Mouse (Mus musculus) hindbrain, embryonic 13.5 days (tissue): ENCODE data around the gene Rsg1. TPM values are rescaled to one million over a fixed set of nuclear protein-coding genes. Genes with fewer than 3 reads are reported as not detected.

Experiments
- ATAC-seq: fragments of 200-750 bp; cut with Nextera tagmentation; 2 replicates; pipeline ENCODE4 v1.8.0; 2017; ENCODE audit warnings: moderate TSS enrichment; ENCODE audit not compliant: low FRiP score
- H3K27ac ChIP-seq: fragments of 300-500 bp; sonication (generic); 2 replicates; pipeline ENCODE4 v1.5.1; 2015; ENCODE audit warnings: inconsistent platforms, mild to moderate bottlenecking, moderate library complexity
- H3K27me3 ChIP-seq: fragments of 300-500 bp; sonication (generic); 2 replicates; pipeline ENCODE4 v1.6.1; 2015; ENCODE audit warnings: mild to moderate bottlenecking, inconsistent platforms
- H3K36me3 ChIP-seq: fragments of 300-500 bp; sonication (generic); 2 replicates; pipeline ENCODE4 v1.6.1; 2015; ENCODE audit warnings: mild to moderate bottlenecking, inconsistent platforms
- H3K4me1 ChIP-seq: fragments of 300-500 bp; sonication (generic); replicated peaks from 2 replicates; pipeline ENCODE4 v1.6.1; 2015; ENCODE audit warnings: inconsistent platforms
- H3K4me2 ChIP-seq: fragments of 300-500 bp; sonication (generic); 2 replicates; pipeline ENCODE4 v1.6.1; 2015; ENCODE audit warnings: inconsistent platforms, mild to moderate bottlenecking, moderate library complexity
- H3K4me3 ChIP-seq: fragments of 300-500 bp; sonication (generic); 2 replicates; pipeline ENCODE4 v1.5.1; 2015; ENCODE audit warnings: mild to moderate bottlenecking, inconsistent platforms
- H3K9ac ChIP-seq: fragments of 300-500 bp; sonication (generic); 2 replicates; pipeline ENCODE4 v1.6.1; 2015; ENCODE audit warnings: mild to moderate bottlenecking, inconsistent platforms
- H3K9me3 ChIP-seq: fragments of 300-500 bp; sonication (generic); 2 replicates; pipeline ENCODE4 v1.6.1; 2016; ENCODE audit warnings: inconsistent platforms
- WGBS: fragments of 180-500 bp; shearing (Covaris S2); methylation state at CpG from one replicate; pipeline ENCODE4 v1.1.7; 2015; 5-methylcytosine and 5-hydroxymethylcytosine counted together
- polyA plus RNA-seq: library from polyadenylated mRNA; unstranded; fragments of >200 nt; fragmentation: Nextera tagmentation; extraction: Ambion mirVana; gene quantifications from 2 replicates; pipeline ENCODE4 v1.2.1, GENCODE M21; 2015

Rsg1 gene
- polyA plus RNA-seq = 8.1 and 8.5 TPM in 2 replicates

DNA sequence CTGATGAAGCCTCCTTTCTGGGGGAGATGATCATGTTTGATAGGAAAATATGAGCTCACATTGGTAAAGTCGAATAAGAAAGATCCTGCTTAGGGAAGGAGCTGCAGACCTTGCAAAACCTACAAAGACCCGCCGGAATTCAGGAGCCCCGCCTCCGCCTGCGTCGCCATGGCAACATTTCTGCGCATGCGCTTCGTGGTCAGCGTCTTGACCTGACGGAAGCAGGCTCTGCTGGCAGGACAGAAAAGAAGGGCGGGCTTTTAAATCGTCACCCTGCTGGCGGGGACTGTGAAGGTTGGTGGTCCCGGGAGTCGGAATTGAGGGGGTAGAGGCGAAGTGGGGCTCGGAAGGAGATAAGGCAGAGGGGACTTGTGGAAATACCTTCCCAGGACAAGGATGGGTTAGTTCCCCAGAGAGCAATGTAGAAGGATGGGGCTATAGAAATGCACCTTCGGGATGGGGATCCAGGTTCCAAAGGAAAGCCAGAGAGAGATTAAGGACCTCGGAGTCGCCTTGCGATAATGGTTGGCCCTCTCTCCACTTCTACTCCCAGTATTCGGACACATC is at the start of gene Rsg1:
Gene Rsg1, plus strand, starts transcription at position 187 of the 567 bp plus-strand sequence.
- peak within 1 kb of the TSS; percentile 79 for H3K27ac ChIP-seq
- no peaks in the 10 kb centered on the region for H3K36me3 ChIP-seq
- H3K9ac ChIP-seq = peak within 1 kb of the TSS; percentile 77
- H3K9me3 ChIP-seq = no peaks in the 10 kb centered on the region
- H3K4me1 ChIP-seq = peaks cover 23% of the 10 kb centered on the region
- H3K4me2 ChIP-seq = peak within 1 kb of the TSS; percentile 89
- H3K27me3 ChIP-seq = no peaks in the 10 kb centered on the region
- ATAC-seq = peak; percentile 70
- H3K4me3 ChIP-seq = peak within 1 kb of the TSS; percentile 59
- WGBS = under 1% methylated on average over 24 of the region's 24 CpGs

DNA sequence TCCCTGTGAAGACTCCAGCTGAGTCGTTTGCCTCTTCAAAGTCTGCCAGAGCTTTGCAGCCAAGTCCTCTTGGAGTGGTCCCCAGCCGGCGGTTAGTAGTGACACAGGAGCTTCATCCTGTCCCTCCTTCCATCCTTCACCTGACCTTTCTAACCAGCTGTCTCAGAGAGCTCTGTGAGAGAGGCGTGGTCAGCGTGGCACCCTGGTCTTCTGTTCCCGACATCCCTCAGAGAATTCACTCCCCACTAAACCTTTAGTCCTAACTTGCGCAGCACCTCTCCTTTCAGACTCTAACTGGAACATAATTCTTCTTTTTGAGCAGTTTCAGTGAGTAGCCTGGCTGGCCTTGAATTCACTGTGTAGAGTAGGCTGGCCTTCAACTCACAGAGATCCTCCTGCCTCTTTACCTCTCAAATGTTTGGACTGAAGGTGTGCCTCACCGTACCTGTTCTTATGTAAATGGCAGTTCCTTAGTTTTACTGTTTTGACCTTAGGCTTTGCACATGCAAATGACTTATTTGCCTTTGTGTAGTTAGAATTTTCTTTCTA is 47.9 kb upstream of the Rsg1 start:
- Histone ChIP-seq H3K36me3 (peaks cover 32% of the 10 kb centered on the region), H3K27ac (no peak overlapping the region), H3K27me3 (no peaks in the 10 kb centered on the region), H3K4me1 (no peaks in the 10 kb centered on the region), H3K9ac (no peak overlapping the region), H3K4me3 (no peak overlapping the region), H3K4me2 (no peak overlapping the region), H3K9me3 (peaks cover 9% of the 10 kb centered on the region; the same call in 1 of the 2 replicates)
- ATAC-seq = no peak
- 80% methylated on average over 8 of the region's 8 CpGs for WGBS

DNA sequence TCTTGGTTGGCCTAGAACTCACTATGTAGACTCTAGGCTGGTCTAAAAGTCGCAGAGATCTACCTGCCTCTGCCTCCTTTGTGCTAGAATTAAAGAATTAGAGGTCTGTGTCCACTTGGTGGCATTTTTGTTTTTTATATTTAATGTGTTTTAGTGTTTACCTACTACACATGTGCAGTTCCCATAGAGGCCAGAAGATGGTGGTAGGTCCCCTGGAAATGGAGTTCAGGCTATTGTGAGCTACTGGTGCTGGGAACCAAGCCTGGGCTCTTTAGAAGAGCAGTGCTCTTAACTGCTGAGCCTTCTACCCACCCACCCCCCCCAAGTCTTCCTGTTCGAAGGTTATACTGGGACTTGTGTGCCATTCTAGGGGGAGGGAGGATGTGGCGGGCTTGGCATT is 46.6 kb upstream of the Rsg1 start:
- Histone ChIP-seq H3K4me3 (no peak overlapping the region), H3K9me3 (peaks cover 9% of the 10 kb centered on the region; the same call in 1 of the 2 replicates), H3K4me1 (no peaks in the 10 kb centered on the region), H3K27me3 (no peaks in the 10 kb centered on the region), H3K9ac (no peak overlapping the region), H3K36me3 (peaks cover 45% of the 10 kb centered on the region), H3K4me2 (no peak overlapping the region), H3K27ac (no peak overlapping the region)
- WGBS = 99% methylated on average over 3 of the region's 3 CpGs
- no peak for ATAC-seq

DNA sequence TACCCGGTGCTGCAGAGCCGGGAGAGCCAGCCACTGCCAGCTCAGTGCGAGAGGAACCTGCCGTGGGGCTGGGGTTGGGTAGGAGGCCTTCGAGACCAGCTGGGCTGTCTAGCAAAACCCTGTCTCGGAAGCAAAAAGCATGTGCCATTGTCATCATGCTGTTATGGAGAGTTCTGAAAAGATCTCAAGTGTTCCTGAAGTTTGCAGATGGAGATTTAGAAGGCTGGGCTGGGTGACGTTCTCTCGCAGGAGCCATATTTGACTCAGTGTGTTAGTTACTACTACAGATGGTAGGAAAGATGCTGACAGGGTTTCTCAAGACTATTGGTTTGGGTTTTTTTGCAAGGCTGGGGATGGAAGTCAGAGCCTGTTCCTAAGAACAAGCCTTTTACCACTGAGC is 41.6 kb upstream of the Rsg1 start:
- peaks cover 67% of the 10 kb centered on the region for H3K36me3 ChIP-seq
- H3K9me3 ChIP-seq = no peaks in the 10 kb centered on the region
- H3K27me3 ChIP-seq = no peaks in the 10 kb centered on the region
- H3K4me2 ChIP-seq = no peak overlapping the region
- H3K27ac ChIP-seq = no peak overlapping the region
- no peak overlapping the region for H3K4me3 ChIP-seq
- no peak overlapping the region for H3K9ac ChIP-seq
- 0 out of 2 replicates have a peak, but pooled peaks cover 3% of the 10 kb centered on the region for H3K4me1 ChIP-seq
- WGBS = 91% methylated on average over 8 of the region's 8 CpGs
- no peak for ATAC-seq

DNA sequence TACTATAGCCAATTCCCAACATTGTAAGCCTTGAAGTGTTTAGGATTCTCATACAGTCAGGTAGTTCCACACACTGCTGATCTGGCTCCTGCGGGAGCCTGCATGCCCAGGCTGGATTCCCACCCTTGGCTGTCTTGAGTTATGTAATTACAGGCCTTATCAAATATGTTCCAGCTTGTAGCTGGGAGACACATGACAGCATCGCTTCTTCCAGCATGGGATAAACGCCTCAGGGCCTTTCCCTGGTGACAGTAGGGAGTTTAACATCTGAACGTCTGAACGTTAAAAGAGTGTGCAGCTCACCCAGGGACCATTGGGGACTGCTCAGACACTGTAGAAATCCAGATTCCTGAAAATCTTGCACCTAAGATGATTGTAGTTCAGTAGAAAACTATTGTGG is 38.0 kb upstream of the Rsg1 start:
- Histone ChIP-seq H3K4me2 (no peak overlapping the region), H3K9ac (no peak overlapping the region), H3K27ac (no peak overlapping the region), H3K4me3 (no peak overlapping the region), H3K4me1 (peaks cover 15% of the 10 kb centered on the region), H3K27me3 (no peaks in the 10 kb centered on the region), H3K36me3 (peaks cover 55% of the 10 kb centered on the region), H3K9me3 (no peaks in the 10 kb centered on the region)
- ATAC-seq = no peak
- WGBS = 77% methylated on average over 5 of the region's 5 CpGs

DNA sequence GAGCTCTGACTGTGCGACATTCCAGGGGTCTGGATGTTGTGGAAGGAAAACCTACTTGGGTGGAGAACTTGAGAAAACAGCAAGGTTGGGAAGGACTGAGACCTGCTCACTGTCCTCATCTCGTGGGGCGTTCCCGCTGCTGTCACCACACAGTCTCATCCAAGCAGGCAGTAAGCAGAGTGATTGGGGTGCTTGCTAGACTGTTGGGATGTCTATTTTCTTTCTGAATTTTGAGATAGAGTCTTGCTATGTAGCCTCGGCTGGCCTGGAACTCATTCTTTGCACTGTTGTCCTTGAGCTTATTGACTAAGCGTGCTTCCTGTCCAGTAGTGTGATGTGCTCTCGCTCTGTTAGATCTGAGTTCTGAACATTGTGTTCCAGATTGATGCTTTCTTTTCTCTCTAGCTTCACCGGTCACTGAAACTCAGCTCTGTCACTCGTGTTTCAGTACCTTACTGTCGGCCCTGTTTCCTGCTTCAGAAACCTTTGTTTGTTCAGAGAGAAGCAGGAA is 37.4 kb upstream of the Rsg1 start:
- Histone ChIP-seq H3K9ac (no peak overlapping the region), H3K27ac (no peak overlapping the region), H3K27me3 (no peaks in the 10 kb centered on the region), H3K4me3 (no peak overlapping the region), H3K4me1 (peaks cover 21% of the 10 kb centered on the region), H3K36me3 (peaks cover 55% of the 10 kb centered on the region), H3K9me3 (no peaks in the 10 kb centered on the region), H3K4me2 (no peak overlapping the region)
- no peak for ATAC-seq
- 89% methylated on average over 10 of the region's 10 CpGs for WGBS

DNA sequence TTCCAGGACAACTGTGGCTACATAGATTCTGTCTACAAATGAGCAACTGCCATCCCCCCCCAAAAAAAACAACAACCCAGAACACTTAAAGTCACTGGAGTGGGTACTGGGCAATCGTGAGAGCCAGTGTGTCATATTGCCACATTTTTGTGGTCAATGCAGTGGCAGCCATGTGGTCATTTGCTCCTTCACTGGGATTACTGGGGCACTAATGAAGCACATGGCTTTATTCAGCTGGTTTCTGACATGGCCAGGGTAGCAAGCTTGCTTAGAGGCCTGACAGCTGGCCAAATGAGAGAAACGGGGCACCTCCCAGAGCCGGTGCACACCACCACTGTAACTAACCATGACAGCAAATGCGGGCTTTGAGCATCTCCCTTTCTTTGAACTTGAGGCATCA is 35.3 kb upstream of the Rsg1 start:
- Histone ChIP-seq H3K27ac (peak overlapping the region; percentile 12; the same call in 1 of the 2 replicates), H3K4me1 (peaks cover 22% of the 10 kb centered on the region)
- WGBS = 62% methylated on average over 4 of the region's 4 CpGs

DNA sequence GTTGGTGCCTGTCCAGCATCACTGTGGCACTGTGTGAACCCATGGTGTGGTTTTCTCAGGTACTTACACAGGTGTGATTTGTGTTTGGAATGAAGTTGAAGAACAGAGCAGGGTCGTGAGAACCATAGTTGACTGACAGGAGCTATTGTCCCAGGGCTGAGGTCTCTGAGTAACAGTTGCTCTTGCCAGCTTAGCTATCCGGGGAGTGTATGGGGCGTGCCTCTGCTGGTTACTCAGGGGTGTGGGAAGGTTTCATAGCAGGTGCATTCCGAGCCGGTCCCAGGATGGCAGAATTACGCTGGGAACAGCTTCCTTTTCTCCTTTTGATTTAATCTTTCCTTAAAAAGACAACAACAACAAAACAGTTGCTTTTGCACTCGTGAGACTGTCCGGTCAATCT is 32.9 kb upstream of the Rsg1 start:
- peaks cover 23% of the 10 kb centered on the region for H3K4me1 ChIP-seq
- no peak for ATAC-seq
- no peak overlapping the region for H3K4me2 ChIP-seq
- no peaks in the 10 kb centered on the region for H3K9me3 ChIP-seq
- 81% methylated on average over 8 of the region's 8 CpGs for WGBS
- H3K4me3 ChIP-seq = no peak overlapping the region
- no peaks in the 10 kb centered on the region for H3K27me3 ChIP-seq
- peaks cover 50% of the 10 kb centered on the region for H3K36me3 ChIP-seq
- H3K27ac ChIP-seq = no peak overlapping the region
- H3K9ac ChIP-seq = no peak overlapping the region

More for the DNA sequence above, 35.3 kb upstream of the Rsg1 start:
- no peak for ATAC-seq
- Histone ChIP-seq H3K27me3 (no peaks in the 10 kb centered on the region), H3K36me3 (peaks cover 57% of the 10 kb centered on the region), H3K4me2 (no peak overlapping the region), H3K4me3 (no peak overlapping the region), H3K9ac (0 out of 2 replicates have a peak overlapping the region, but pooled peaks have one; percentile 9), H3K9me3 (no peaks in the 10 kb centered on the region)

DNA sequence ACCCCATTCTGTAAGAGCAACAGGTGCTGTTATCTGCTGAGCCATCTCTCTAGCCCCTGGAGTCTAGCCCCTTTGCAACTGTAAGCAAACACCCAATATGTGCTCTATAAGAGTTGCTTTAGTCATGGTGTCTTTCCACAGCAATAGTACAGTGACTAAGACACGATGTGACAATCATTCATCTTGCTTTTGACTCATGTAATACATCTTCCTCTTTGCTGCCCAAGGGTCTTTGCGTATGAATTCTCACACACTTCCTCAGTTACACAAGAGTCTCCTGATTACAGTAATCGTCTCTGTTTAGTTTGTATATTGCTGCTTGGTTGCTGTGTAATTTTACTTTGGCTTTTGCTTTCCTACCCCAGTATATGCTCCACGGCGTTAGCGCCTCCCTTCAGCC is 31.8 kb upstream of the Rsg1 start:
- 96% methylated on average over 6 of the region's 6 CpGs for WGBS

DNA sequence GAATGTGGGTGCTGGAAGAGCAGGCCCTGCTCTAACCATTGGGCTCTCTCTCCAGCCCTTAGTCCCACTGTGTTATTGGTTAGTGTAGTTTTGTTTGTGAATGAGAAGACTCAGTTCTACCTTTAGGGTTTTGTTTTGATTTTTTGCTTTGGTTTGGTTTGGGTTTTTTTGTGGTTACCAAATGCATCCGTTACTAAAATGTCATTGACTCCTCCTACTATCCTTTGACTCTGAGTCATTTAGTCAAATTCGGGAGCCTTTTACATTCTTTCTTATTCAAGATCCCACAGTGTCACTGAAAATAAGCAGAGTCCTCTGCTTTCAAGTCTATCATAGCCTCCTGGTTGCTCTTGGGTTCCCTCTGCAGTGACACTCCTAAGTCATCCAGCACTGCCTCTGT is 29.8 kb upstream of the Rsg1 start:
- no peak overlapping the region for H3K9ac ChIP-seq
- H3K27ac ChIP-seq = no peak overlapping the region
- peaks cover 33% of the 10 kb centered on the region for H3K36me3 ChIP-seq
- no peak overlapping the region for H3K4me3 ChIP-seq
- ATAC-seq = no peak
- whole genome bisulfite sequencing = 100% methylated on average over 2 of the region's 2 CpGs
- no peaks in the 10 kb centered on the region for H3K27me3 ChIP-seq
- no peaks in the 10 kb centered on the region for H3K9me3 ChIP-seq
- H3K4me2 ChIP-seq = no peak overlapping the region
- H3K4me1 ChIP-seq = peaks cover 31% of the 10 kb centered on the region

More for the DNA sequence above, 31.8 kb upstream of the Rsg1 start:
- H3K27ac ChIP-seq = no peak overlapping the region
- ATAC-seq = no peak
- no peak overlapping the region for H3K4me3 ChIP-seq
- H3K27me3 ChIP-seq = no peaks in the 10 kb centered on the region
- H3K4me2 ChIP-seq = no peak overlapping the region
- no peaks in the 10 kb centered on the region for H3K9me3 ChIP-seq
- H3K9ac ChIP-seq = no peak overlapping the region
- H3K36me3 ChIP-seq = peaks cover 44% of the 10 kb centered on the region
- H3K4me1 ChIP-seq = peaks cover 32% of the 10 kb centered on the region

DNA sequence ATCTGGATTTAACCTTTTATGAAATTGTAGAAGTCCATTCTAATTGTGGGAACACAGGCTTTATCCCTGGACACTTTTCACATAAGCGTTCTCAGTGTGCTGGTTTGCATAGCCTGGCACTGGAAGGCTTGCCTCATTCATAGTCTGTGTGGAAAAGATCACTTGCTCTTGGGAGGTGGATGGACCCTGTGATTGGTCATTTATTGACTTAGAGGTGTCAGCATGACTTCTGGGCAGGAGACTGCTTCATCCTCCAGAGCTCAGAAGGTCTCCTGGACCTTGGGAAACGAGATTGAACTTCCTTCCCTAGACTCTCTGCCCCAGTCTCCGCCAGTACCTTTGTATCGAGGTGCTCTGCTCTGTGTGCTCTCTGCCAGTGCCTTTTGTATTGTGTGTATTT is 29.3 kb upstream of the Rsg1 start:
- no peak for ATAC-seq
- 92% methylated on average over 4 of the region's 4 CpGs for WGBS
- peaks cover 33% of the 10 kb centered on the region for H3K36me3 ChIP-seq
- no peaks in the 10 kb centered on the region for H3K27me3 ChIP-seq
- no peak overlapping the region for H3K4me3 ChIP-seq
- H3K27ac ChIP-seq = no peak overlapping the region
- no peak overlapping the region for H3K4me2 ChIP-seq
- no peaks in the 10 kb centered on the region for H3K9me3 ChIP-seq
- H3K9ac ChIP-seq = no peak overlapping the region
- H3K4me1 ChIP-seq = peaks cover 26% of the 10 kb centered on the region; the same call in 1 of the 2 replicates

DNA sequence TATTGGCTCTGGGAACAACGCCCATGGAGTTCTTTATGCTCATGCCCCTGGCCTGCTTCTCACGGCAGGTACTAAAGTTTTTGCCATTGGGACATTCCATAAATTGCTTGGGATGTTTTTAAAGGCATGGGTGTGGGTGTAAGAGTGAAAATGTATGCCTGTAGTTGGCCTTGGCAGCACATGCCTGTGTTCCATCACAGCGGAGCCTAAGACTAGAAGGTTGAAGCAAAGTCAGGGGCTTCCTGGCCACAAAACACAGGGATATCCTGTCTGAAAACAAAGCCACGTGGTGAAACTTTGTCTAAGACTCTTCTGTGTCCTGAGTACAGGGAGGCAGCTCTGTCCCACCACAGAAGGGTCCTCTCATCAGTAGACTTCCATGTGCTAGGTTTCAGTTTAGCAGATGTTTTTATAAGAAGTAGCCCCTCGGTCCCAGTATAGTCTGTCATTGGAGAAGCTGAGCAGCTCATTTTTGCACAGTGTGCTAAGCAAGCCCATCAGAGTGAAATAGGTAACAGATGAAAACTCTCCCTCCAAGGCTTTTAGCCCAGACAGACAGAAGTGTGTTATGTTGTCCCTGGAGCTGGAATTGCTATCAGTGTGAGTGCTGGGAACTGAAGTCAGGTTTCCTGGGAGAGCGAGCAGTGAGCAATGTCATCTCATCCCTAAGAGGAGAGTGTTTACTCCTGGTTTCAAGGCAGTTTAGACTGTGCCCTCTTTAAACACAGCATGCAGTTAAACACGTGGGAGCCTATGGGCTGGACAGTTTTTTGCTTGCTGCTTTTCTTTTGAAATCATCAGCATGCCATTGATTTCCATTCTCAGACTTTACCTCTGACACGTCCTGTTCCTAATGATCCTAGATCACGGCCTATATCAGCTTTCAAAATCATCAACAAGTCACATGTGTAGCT is 26.6 kb upstream of the Rsg1 start:
- peaks cover 29% of the 10 kb centered on the region for H3K36me3 ChIP-seq

More for the DNA sequence above, 26.6 kb upstream of the Rsg1 start:
- no peak overlapping the region for H3K4me3 ChIP-seq
- H3K4me2 ChIP-seq = no peak overlapping the region
- no peaks in the 10 kb centered on the region for H3K9me3 ChIP-seq
- no peak for ATAC-seq
- 76% methylated on average over 9 of the region's 9 CpGs for WGBS
- H3K27me3 ChIP-seq = no peaks in the 10 kb centered on the region
- H3K27ac ChIP-seq = peak overlapping the region; percentile 0; the same call in 1 of the 2 replicates
- no peak overlapping the region for H3K9ac ChIP-seq
- H3K4me1 ChIP-seq = peaks cover 17% of the 10 kb centered on the region; the same call in 1 of the 2 replicates
